Mouse (Mus musculus) gastrocnemius, postnatal 14 days (tissue): Measurements from ENCODE around the gene Galntl6. TPM values are rescaled to one million over a fixed set of nuclear protein-coding genes. Genes with fewer than 3 reads are reported as not detected.

Source experiments
- DNase-seq: peaks from one replicate; pipeline ENCODE4 v3.0.0; 2021; ENCODE audit warnings: mixed read lengths
- intact Hi-C: fragments of 180-260 bp; cut with DNase I; formaldehyde crosslinking; loops from one replicate; pipeline ENCODE4 v1.15.1; 2025; ENCODE audit warnings: low total_unique reads
- total RNA-seq, 2 experiments: library from RNA; stranded (reverse); gene quantifications; 2 replicates each; pipeline ENCODE4 v1.2.3; 2021

Gene Galntl6
- total RNA-seq, 2 experiments from 2014 or later = 0.11 TPM; not detected in 1

- DNase-seq = peak; percentile 8
- intact Hi-C loops = no loop called here
These were observed 1170.5 kb downstream of the Galntl6 start for GRCm38 (mm10) chr8:57741983-57742382.

DNA sequence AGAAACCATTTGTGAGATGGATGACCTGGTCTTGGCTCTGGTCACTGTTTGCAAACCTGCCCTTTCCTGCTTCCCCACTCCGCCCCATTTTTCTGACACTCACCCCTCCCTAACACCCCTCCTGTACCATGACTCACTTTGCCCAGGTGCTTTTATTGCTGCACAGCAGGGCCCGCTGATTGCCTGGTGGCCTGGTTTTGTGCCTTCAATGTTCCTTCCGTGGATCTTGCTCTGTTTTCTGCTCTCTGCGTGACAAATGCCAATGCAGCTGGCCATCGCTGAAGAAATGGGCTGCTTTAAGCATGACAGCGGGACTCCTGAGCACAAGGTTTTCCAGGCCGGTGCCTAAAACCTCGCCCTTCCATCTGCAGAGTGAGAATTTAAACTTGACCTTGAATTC is 1171.1 kb downstream of the Galntl6 start:
- DNase-seq = no peak
- intact Hi-C loops = no loop called here

DNA sequence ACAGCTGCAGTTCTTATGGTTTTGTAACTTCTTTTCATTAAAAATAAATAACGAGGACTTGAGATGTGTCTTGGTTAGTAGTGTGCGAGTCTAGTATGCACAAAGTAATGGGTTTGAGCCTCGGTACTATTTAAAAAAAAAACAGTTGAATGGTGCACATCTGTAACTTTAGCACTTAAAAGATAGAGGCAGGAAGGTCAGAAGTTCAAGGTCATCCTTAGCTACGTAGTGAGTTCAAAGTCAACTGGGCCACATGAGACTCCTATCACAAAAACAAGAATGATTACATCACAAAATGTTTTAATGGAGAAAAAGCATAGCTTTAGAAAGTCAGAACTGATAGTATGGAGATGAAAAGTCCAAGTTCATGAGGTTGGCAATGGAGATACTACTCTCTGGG is 1175.2 kb downstream of the Galntl6 start:
- intact Hi-C loops = no loop called here
- no peak for DNase-seq

DNA sequence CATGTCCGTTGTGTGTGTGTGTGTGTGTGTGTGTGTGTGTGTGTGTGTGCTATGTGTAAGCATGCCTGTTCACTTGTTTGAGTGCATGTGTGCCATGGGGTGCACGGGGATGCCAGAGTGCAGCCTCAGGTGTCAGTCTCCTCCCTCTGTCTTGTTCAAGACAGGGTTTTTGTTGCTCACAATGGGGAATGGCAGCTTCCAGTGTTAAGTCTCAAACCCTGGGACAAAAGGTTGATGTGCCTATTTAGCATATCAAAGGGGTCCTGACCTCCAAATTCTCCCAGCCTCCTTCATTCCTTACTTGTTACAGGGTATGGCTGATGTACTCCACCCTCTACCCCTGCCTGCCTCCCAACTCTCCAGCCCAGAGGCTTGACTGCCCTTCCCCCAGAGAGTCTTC is 1179.6 kb downstream of the Galntl6 start:
- intact Hi-C loops = no loop called here
- no peak for DNase-seq

GRCm38 (mm10) chr8:57731666-57732065 is 1180.8 kb downstream of the Galntl6 start:
- intact Hi-C loops = no loop called here

DNA sequence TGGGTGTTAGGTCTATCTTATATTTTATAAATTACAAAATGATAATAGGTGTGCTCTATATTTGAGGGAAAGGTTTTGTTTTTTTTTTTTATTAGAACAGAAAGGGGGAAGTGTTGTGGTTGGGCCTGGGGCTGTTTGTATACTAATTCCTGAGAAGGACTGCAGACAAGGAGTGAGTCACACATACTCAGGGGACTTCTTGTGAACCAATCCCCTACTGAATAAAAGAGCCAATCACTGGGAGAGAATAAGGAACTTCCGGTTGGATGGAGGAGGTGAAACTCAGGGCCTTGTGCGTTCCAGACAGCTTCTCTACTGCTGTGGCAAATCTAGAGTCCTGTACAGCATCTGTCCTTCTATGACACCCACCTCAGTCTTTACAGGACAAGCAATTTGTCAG is 1184.2 kb downstream of the Galntl6 start:
- no peak for DNase-seq
- intact Hi-C loops = no loop called here

More at GRCm38 (mm10) chr8:57731666-57732065, 1180.8 kb downstream of the Galntl6 start:
- DNase-seq = no peak

- intact Hi-C loops = no loop called here
- no peak for DNase-seq
These were observed 1187.4 kb downstream of the Galntl6 start for GRCm38 (mm10) chr8:57724843-57725627.

Other genes starting within 250 kb of the Galntl6 start
- gene BC030500, start 885 bp downstream of the Galntl6 start, total RNA-seq = not detected